Mouse (Mus musculus): Measurements from ENCODE around the gene Cox4i2. TPM values are rescaled to one million over a fixed set of nuclear protein-coding genes. Genes with fewer than 3 reads are reported as not detected.

Cox4i2 gene
- total RNA-seq, 4 experiments from 2014 or later: 10.3 to 16.2 (median 12.4) TPM

GRCm38 (mm10) chr2:152767618-152768271, 13.8 kb downstream of the Cox4i2 start:
- peak; percentile 77 for DNase-seq (ENCODE audit: low spot score)

- DNase-seq (ENCODE audit: low spot score): no peak
These were observed 15.7 kb downstream of the Cox4i2 start for GRCm38 (mm10) chr2:152769677-152770076.

- no peak for DNase-seq (ENCODE audit: low spot score)
These were observed 17.6 kb downstream of the Cox4i2 start for GRCm38 (mm10) chr2:152771571-152771970.

- DNase-seq (ENCODE audit: low spot score): no peak
These were observed 18.3 kb downstream of the Cox4i2 start for GRCm38 (mm10) chr2:152772231-152772630.

GRCm38 (mm10) chr2:152775357-152775756, 21.4 kb downstream of the Cox4i2 start:
- DNase-seq (ENCODE audit: low spot score): no peak

- no peak for DNase-seq (ENCODE audit: low spot score)
These were observed 22.0 kb downstream of the Cox4i2 start for GRCm38 (mm10) chr2:152776019-152776418.

- DNase-seq (ENCODE audit: low spot score): no peak
These were observed 22.5 kb downstream of the Cox4i2 start for GRCm38 (mm10) chr2:152776435-152776834.

- no peak for DNase-seq (ENCODE audit: low spot score)
These were observed 23.1 kb downstream of the Cox4i2 start for GRCm38 (mm10) chr2:152777081-152777480.

GRCm38 (mm10) chr2:152780466-152780865, 26.5 kb downstream of the Cox4i2 start:
- no peak for DNase-seq (ENCODE audit: low spot score)

GRCm38 (mm10) chr2:152781031-152781711, 27.2 kb downstream of the Cox4i2 start:
- DNase-seq (ENCODE audit: low spot score): no peak

GRCm38 (mm10) chr2:152782656-152783055, 28.7 kb downstream of the Cox4i2 start:
- DNase-seq (ENCODE audit: low spot score): no peak

- no peak for DNase-seq (ENCODE audit: low spot score)
These were observed 29.3 kb downstream of the Cox4i2 start for GRCm38 (mm10) chr2:152783241-152783640.

GRCm38 (mm10) chr2:152784640-152785039, 30.7 kb downstream of the Cox4i2 start:
- no peak for DNase-seq (ENCODE audit: low spot score)

- peak; percentile 97 for DNase-seq (ENCODE audit: low spot score)
These were observed 31.7 kb downstream of the Cox4i2 start for GRCm38 (mm10) chr2:152785446-152786350.

- no peak for DNase-seq (ENCODE audit: low spot score)
These were observed 33.2 kb downstream of the Cox4i2 start for GRCm38 (mm10) chr2:152787136-152787535.

- DNase-seq (ENCODE audit: low spot score): no peak
These were observed 33.6 kb downstream of the Cox4i2 start for GRCm38 (mm10) chr2:152787543-152787942.

- DNase-seq (ENCODE audit: low spot score): peak; percentile 70
These were observed 35.0 kb downstream of the Cox4i2 start for GRCm38 (mm10) chr2:152788892-152789421.

GRCm38 (mm10) chr2:152789591-152789999, 35.6 kb downstream of the Cox4i2 start:
- peak; percentile 80 for DNase-seq (ENCODE audit: low spot score)

GRCm38 (mm10) chr2:152792461-152792860, 38.5 kb downstream of the Cox4i2 start:
- DNase-seq (ENCODE audit: low spot score): no peak

GRCm38 (mm10) chr2:152793381-152793780, 39.4 kb downstream of the Cox4i2 start:
- DNase-seq (ENCODE audit: low spot score): no peak

- DNase-seq (ENCODE audit: low spot score): no peak
These were observed 40.4 kb downstream of the Cox4i2 start for GRCm38 (mm10) chr2:152794281-152794827.

GRCm38 (mm10) chr2:152797589-152797988, 43.6 kb downstream of the Cox4i2 start:
- no peak for DNase-seq (ENCODE audit: low spot score)

All from heart, adult 8-10 months (tissue).